Comparison of ENCODE assay signal across 8 mouse cellular contexts in the genomic region with DNA sequence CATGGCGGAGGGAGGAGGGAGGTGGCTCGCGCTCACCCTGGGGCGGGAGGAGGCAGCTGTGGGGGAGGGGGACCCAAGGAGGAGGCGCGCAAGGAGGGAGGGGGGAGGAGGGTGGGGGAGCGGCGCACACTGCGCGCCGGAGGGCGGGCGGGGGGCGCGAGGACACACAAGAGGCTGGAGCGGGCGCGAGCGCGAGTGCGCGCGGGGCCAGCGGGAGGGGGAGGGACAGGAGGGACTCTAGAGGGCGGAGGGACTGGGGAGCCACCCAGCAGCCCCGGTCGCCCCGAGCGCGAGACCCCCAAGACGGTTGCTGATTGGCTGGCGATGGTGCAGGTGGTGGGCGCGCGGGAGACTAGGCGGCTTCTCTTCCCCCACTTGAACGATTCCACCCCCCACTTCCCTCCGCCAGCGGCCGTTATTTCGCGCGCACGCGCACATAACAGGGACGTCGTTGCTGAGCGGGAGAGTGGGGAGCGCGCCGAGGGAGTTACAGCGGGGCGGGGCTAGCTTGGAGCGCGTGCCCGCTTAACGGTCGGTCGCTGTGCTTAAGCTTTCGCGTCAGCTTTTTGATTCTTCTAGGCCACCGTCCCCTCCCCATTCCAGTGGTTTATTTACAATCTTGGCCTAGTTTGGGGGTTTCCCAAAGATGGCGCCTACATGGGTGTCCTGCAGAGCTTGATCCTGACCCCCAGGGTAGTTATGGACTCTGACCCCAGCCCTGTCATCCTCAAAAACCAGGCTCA. TPM values are rescaled to one million over a fixed set of nuclear protein-coding genes. Genes with fewer than 3 reads are reported as not detected.
DNase-seq lines count a peak whose midpoint lies in the region; ATAC-seq and TF ChIP-seq lines count a peak whose summit lies in the region.

A gene (minus strand): TSS at position 54 of the 743 bp plus-strand sequence.

- H3K9ac ChIP-seq in hindbrain, postnatal 0 days (replicated peaks; ENCODE audit: low read length): peak within 1 kb of the TSS; percentile 99

- intact Hi-C loops in gastrocnemius, adult 2 months (cut with DNase I): loop anchor here (5.0 to 10.0 kb wide), 4 partner anchors 75 to 272 kb away; a partner anchor contains a TSS
- intact Hi-C loops in left cerebral cortex, adult 2 months (cut with DNase I): loop anchor here (1.0 to 5.0 kb wide), 6 partner anchors 51 to 228 kb away; a partner anchor contains a TSS

- DNase-seq in ZHBTc4 (ENCODE audit: low read depth, low spot score): peak; percentile 100
- peak; percentile 99 for DNase-seq in gastrocnemius, adult 2 months
- DNase-seq in hindbrain, postnatal 0 days (ENCODE audit: low spot score): peak; percentile 100
- DNase-seq in left cerebral cortex, adult 2 months (ENCODE audit: extremely low spot score in 1 of 2, low spot score in 2 of 2): peak; percentile 99
- peak; percentile 99 to 100 for DNase-seq in right cerebral cortex, adult 2 months (ENCODE audit: low spot score in 2 of 2)
- DNase-seq in urinary bladder, postnatal 14 days (ENCODE audit: low spot score): peak; percentile 99

- peak within 1 kb of the TSS; percentile 87 for H3K4me2 ChIP-seq in hindbrain, postnatal 0 days (ENCODE audit: low read depth, low read length)

- H3K4me1 ChIP-seq in hindbrain, postnatal 0 days (ENCODE audit: insufficient read depth, low read length): peaks cover 28% of the 10 kb centered on the region

- TF ChIP-seq CTCF in gastrocnemius, adult 2 months (IDR thresholded peaks at IDR 0.05): no peak
- TF ChIP-seq CTCF in hindbrain, postnatal 0 days (IDR thresholded peaks at IDR 0.05; ENCODE audit: low read depth): 0 out of 2 replicates have a peak, but pooled peaks have one; percentile 8
- no peak for TF ChIP-seq CTCF in left cerebral cortex, adult 2 months (IDR thresholded peaks at IDR 0.05)

- no peaks in the 10 kb centered on the region for H3K27me3 ChIP-seq in hindbrain, postnatal 0 days (ENCODE audit: insufficient read depth, low read length)

- peak; percentile 77 for ATAC-seq in common myeloid progenitor, adult 5-6 weeks (replicated peaks; ENCODE audit: low read depth, poor library complexity, severe bottlenecking)
- peak; percentile 96 for ATAC-seq in hindbrain, postnatal 0 days
- peak; percentile 76 for ATAC-seq in megakaryocyte, adult 5-6 weeks (ENCODE audit: poor library complexity, severe bottlenecking)

- peak within 1 kb of the TSS; percentile 98 for H3K27ac ChIP-seq in gastrocnemius, adult 2 months
- peak within 1 kb of the TSS; percentile 99 for H3K27ac ChIP-seq in hindbrain, postnatal 0 days
- H3K27ac ChIP-seq in left cerebral cortex, adult 2 months: peak within 1 kb of the TSS; percentile 97

- under 1% methylated on average over 48 of the region's 63 CpGs for WGBS in hindbrain, postnatal 0 days

- H3K9me3 ChIP-seq in hindbrain, postnatal 0 days (ENCODE audit: low read length): no peaks in the 10 kb centered on the region

- peak within 1 kb of the TSS; percentile 95 for H3K4me3 ChIP-seq in gastrocnemius, adult 2 months
- H3K4me3 ChIP-seq in hindbrain, postnatal 0 days (ENCODE audit: low read length): peak within 1 kb of the TSS; percentile 88
- peak within 1 kb of the TSS; percentile 56 for H3K4me3 ChIP-seq in left cerebral cortex, adult 2 months

- peaks cover 16% of the 10 kb centered on the region; the same call in 1 of the 2 replicates for H3K36me3 ChIP-seq in hindbrain, postnatal 0 days (ENCODE audit: insufficient read depth, low read length)

RNA-seq across cellular contexts. Expression of the gene that starts here (rescaled TPM):
- total RNA-seq in common myeloid progenitor, adult 5-6 weeks (2017): 59.0 and 67.8 TPM in 2 replicates
- 10 to 100 TPM; 74.5 to 79.0 TPM for total RNA-seq in gastrocnemius, adult 2 months (2021)
- total RNA-seq in hindbrain, postnatal 0 days (2014; rRNA removed): 222 and 237 TPM in 2 replicates
- polyA plus RNA-seq in hindbrain, postnatal 0 days (2015; fragmentation: Nextera tagmentation; extraction: Ambion mirVana): 69.3 and 70.5 TPM in 2 replicates
- total RNA-seq in left cerebral cortex, adult 2 months (2021): 100 to 1,000 TPM; 210 to 221 TPM
- total RNA-seq in megakaryocyte, adult 5-6 weeks (2015): 79.8 and 80.9 TPM in 2 replicates
- 44.4 and 45.1 TPM in 2 replicates for total RNA-seq in megakaryocyte, adult 5-6 weeks (2017)

Comparison
In these comparisons a context has a peak if more than half of its experiments do, and no peak if none do; other contexts are left out.
1. Peak in every context shown above with its lines: DNase-seq, ATAC-seq, H3K4me3 ChIP-seq and H3K27ac ChIP-seq.